Mouse (Mus musculus) frontal cortex, postnatal 10 days (tissue): ENCODE measurements around the gene Slc25a11.
A peak's percentile ranks its signal among the peaks of the same experiment; 100 is the strongest.

Experiments
- DNase-seq, 2 experiments: peaks; one replicate each; pipeline ENCODE4 v3.0.0; 2022; ENCODE audit warnings: low spot score in 2 of 2, mixed read lengths in 1 of 2

Slc25a11 gene

DNA sequence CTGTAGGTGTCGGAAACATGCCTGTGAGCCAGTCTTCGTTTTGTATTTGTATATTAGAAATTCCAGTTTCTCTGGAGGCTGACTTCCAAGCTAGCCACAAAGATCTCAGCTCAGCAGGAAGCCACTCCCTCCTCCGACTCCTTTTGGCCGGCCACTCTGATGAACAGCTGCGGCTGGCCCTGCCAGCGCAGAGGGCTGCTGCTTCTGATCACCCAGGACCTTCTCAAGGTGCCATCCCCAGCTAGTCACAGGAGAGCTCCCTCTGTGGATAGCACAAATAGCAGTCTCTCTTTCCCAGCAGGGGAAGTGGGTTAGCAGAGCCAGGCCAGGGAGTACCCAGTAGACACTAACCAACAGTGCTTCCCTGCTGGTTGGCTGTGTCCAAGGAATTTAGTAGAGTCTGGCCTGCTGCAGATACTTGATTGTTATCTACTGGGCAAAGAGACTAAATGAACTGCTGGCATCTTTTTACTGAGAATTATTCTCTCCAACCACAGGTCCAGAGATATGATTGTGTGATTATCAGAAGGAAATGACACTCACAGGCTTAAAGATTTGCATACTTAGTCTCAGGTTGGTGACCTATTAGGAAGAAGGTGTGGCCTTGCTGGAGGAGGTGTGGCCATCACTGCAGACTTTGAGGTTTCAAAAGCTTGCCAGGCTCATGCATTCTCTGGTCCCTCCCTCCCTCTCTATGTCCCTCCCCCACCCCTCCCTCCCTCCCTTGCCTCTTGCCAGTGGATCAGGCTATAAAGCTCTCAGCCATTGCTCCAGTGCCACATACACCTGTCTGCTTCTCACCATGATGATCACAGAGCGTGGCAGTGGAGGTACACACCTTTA is 25.1 kb downstream of the Slc25a11 start:
- no peak for DNase-seq

DNA sequence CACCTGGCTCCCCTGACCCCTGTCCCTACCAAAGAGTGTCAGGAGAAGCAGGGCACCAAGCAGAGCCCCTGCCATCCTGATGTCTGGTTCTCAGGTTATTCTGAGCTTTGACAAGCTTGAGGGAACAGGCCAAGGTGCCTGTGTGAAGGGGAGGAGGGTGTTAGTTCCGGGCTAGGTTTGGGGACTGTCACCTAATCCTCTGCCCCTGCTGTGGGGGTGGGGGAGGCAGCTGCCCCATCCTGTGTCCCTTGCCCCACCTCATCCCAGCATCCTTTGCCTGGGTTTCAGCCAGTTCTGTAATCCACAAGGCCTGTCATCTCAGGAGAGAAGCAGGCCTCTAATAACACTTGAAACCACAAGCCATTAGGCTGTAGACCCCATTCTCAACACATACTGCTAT is 28.2 kb downstream of the Slc25a11 start, which contains the start of gene Chrne:
Gene Chrne (minus strand): TSS at position 116 of the 400 bp plus-strand sequence.
- no peak for DNase-seq

DNA sequence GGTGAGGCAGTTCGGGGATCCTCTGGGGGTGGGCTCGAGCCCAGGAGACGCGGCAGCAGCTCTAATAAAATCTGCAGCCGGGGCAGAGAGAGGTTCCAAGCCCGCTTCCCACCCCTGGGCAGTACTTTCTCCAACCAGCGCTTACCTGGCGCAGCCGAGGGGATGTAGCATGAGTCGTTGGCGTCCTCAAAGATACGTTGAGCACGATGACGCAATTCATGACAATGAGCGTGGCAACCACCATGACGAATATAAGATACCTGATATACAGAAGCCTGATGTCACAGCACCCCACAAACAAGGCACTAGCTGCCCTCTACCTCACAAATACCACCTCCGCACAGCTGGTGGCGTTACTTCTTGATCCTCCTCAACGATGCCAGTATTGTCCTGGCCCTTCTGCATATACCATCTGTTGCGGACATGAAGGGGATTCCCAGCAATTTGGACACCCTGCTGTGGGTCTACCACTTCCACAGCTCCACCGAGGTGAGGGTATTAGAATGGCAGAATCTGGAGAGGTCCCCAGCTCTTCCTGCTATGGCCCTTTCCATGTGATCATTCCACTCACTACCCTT is 31.7 kb downstream of the Slc25a11 start, which contains the start of gene 4930544D05Rik:
Gene 4930544D05Rik (plus strand): TSS at position 333 of the 578 bp plus-strand sequence.
- no peak for DNase-seq

DNA sequence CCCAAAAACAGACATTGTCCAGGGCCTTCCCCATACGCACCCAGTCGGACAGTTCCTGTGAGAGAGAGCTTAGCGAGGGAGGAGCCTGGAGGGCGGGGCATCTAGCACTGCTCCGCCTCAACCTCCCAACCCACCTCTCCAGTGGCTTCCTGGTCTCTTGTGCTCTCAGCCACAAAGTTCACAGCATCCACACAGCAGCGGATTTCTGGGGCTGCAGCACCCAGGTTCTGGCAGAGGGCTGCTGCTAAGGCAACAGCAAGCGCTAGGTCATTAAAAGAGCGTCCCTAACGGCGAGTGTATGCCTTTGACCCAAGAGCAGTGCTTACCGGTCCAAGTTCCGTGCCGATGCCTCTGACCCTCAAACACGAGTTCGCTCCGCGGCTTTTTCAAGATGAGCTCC is 32.2 kb downstream of the Slc25a11 start:
- no peak for DNase-seq

DNA sequence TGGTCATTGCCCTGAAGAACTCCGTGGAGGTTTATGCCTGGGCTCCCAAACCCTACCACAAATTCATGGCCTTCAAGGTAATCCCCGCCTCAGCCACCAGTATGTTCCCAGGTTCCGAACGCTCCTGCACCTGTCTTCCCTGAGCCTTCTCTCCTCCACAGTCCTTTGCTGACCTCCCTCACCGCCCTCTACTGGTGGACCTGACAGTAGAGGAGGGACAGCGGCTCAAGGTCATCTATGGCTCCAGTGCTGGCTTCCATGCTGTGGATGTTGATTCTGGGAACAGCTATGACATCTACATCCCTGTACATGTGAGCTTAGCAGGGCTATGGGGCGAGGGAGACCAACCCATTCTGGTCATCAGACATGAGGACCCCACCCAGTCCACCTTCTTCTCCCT is 34.8 kb downstream of the Slc25a11 start:
- DNase-seq, result no peak

DNA sequence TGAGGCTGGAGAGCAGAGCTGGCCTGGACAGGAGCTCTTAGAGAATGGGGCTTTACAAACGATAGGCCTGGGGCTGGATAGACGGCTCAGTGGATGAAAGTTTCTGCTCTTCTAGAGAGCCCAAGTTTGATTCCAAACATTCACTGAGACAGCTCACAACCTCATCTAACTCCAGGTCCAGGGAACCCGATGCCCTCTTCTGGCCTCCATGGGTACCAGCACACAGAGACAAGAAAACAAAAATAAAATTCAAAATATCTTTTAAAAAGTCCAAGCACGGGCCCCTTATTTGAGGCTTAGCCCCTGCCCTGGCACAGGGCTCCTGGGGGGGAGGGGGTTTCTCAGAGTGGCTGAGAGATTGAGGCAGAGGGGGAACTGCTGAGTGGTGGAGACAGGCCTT is 36.5 kb downstream of the Slc25a11 start:
- no peak for DNase-seq

DNA sequence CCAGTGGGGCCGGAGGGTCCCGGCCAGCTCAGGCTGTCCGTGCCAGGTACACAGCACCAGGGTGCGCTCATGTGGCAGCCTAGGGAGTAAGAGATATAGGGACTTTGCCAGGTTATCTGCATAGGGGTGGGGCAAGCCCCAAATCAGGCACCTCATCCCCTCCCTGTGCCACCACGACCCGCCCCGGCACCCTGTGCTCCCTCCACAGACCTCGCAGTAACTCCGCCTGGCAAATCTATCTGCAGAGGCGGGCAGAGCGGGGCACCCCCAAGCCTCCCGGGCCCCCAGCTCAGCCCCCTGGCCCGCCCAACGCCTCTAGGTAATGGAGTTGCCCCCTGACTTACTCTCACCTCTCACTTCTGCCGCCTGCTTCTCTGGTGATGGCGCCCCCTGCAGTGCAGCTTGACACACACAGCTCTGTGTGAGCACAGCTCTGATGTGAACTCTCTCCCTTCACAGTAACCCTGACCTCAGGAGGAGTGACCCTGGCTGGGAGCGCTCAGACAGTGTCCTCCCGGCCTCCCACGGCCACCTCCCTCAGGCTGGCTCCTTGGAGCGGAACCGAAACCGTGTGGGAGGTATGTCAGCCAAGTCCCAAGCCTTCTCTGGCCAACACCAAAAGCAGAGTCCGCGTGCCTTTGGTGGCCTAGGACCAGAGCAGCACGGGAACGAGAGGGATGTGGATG is 38.8 kb downstream of the Slc25a11 start:
- no peak for DNase-seq

DNA sequence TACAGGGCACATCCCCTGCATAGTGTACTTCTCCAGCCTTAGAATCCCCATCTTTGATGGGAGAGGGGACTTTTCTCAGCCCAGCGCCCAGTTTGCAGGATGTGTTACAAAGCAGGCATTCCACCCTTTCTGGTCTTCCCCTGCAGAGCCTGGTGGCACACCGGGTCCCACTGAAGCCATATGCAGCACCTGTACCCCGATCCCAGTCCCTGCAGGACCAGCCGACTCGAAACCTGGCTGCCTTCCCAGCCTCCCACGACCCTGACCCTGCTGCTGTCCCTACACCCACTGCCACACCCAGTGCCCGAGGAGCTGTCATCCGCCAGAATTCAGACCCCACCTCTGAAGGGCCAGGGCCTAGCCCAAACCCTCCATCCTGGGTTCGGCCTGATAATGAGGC is 39.7 kb downstream of the Slc25a11 start:
- no peak for DNase-seq

DNA sequence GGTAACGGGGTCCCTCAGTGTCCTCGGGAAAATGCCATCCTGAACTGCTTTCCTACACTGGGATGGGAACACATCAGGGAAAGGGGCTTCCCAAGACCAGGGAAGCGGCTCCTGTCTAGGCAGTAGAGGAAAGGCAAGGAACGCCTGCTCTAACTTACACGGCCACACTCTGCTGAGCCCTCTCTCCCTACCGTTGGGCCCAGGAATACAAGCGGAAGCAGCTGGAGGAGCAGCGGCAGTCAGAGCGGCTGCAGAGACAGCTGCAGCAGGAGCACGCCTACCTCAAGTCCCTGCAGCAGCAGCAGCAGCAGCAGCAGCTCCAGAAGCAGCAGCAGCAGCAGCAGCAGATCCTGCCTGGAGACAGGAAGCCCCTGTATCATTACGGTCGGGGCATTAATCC is 40.6 kb downstream of the Slc25a11 start:
- no peak for DNase-seq

DNA sequence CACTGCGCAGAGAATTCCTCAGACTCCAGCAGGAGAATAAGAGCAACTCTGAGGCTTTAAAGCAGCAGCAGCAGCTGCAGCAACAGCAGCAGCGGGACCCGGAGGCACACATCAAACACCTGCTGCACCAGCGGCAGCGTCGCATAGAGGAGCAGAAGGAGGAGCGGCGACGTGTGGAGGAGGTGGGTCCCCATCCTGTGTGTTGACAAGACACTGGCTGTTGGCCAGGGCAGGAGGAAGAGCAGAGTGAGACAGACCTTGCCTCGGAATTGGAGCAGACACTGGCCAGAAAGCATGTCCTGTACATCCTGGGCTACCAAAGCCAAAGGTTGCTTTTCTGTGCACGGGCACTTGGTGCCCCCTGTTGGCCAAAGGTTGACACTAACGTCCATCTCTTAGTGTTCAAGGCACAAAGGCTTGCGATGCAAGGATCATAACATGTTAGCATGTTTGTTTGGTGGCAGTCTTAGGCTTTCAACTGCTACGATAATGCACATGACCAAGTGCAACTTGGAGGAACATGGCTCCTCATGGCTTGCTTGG is 42.2 kb downstream of the Slc25a11 start:
- DNase-seq, result peak; percentile 51 to 65

DNA sequence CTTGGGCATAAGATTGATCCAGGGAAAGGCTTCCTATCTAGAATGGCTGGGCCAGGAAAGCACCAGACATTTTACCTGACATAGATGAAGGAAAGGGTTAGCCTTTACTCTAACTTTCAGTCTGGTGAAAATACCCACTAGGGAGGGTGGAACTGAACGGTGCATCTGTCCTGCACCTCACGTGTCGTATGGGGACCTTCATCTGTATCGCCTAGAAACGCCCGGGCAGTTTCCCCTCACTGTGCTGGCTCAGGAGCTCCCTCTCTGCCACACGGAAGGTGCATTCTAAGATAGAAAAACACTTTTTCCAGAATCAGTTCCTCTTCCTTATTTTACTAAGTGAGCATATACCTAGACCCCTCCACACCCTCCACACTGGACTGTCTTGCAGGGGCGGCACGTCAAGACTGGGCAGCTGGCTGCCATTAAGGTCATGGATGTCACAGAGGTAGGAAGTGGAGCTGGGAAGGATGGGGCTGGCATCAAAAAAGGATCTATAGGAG is 48.8 kb downstream of the Slc25a11 start:
- no peak for DNase-seq

DNA sequence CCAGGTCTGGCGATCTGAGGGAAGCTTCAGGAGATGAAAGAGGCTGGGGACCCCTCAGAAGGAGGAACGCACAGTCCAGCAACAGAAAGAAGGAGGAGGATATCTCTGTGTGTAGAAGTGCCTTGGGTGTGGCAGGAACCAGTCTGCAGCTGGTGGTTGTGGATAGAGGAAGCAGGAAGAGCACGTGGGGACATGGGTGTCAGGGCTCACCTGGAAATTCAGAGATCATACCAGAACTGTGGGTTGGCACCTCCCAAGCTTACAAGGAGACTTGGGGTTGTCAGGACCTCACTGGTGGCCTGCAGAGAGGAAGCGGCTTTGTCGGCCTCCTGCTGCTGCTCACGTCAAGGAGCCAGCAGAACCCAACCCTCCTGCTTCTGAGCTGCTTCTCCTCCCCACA is 50.0 kb downstream of the Slc25a11 start:
- no peak for DNase-seq

DNA sequence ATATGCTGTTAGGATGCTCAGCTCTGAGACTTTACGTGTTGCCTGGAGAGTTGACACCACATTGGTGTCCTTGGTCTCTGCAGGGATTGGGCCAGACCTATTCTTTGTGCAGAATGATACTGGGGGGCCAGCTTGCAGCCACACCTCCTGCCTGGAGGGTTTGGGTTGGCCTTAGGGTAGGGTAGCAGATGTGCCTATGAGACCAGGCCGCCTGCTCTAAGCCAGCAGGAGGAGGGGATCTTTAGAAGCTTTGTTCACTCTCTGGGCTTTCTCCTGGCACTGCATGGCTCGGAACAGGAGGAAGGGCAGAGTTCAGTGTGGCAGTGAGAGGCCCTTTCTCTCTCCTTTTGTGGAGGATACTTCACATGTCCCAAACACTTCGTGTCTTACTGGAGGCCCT is 51.2 kb downstream of the Slc25a11 start:
- DNase-seq, result no peak

DNA sequence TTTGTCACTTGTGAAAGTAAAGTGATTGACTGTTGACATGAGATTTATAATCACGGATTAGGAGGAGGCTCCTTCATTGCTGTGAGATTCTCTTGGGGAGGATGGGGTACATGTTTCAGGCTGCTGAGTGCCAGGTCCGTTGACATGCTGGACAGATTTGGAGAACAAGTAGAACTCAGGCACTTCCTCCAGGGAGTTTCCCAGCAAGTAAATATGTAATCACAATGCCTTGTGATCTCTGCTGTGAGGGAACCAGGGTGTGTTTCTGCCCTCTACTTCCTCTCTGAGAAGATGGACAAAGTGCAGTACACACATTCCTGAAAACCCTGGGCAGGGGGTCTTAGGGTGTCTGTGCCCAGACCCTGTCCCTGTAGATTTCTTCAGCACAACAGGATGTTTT is 51.6 kb downstream of the Slc25a11 start:
- DNase-seq, result no peak

DNA sequence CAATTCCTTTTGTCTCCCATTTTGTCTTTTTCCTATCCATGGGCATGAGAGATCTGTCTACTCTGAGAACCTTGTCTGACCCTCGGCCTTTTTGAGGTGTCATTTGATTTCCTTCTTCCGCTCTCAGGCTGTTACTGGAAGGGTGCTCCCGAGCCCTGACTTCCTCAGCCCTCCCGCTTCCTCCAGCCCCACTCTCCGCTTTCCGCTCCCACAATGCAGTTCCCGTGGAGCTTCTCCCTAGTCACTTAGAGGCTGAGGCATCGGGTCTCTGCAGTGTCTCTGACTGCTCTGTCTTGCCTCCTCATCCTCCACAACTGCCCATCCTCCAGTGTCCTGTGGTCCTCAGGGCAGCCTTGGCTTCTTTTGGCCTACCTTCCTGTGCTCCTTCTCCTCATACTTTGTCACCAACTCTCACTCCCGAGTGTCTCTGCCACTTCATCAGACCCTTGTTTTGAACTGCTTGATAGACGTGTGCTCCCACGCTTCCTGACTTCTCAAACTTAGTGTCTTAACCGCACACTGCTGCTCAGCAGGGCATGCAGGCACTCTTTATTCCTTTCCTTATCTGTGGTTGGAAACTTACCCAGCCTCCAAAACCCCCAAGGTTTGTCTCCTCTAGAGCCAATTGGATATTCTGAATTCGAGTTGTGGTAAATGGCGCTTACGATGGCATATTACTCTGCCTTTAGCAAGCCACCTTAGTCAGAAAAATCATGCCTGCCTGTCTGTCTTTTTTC is 52.9 kb downstream of the Slc25a11 start:
- DNase-seq, result no peak
